In genomic region chr4:43321536-43321935, GRCm38 (mm10) we compare ENCODE assay signal across 19 mouse cellular contexts. TPM values are rescaled to one million over a fixed set of nuclear protein-coding genes. Genes with fewer than 3 reads are reported as not detected.
DNase-seq lines count a peak whose midpoint lies in the region; ATAC-seq lines count a peak whose summit lies in the region.
"Had no signal": no experiment of that assay in that cellular context is flagged by ENCODE, and none has a peak within 500 bp of the region (broad histone marks: within the 10 kb centered on the region; RNA-seq: fewer than 3 reads in every experiment).

No protein-coding gene starts in this region.

- 91% methylated on average over 4 of the region's 4 CpGs for WGBS in hindbrain, embryonic 13.5 days

- no peaks in the 10 kb centered on the region for H3K27me3 ChIP-seq in hindbrain, embryonic 13.5 days
- H3K27me3 ChIP-seq: embryonic facial prominence, embryonic 12.5 days; forebrain, embryonic 13.5 days; forebrain, embryonic 15.5 days had no signal

- H3K9me3 ChIP-seq in hindbrain, embryonic 13.5 days = 0 out of 2 replicates have a peak, but pooled peaks cover 3% of the 10 kb centered on the region
- H3K9me3 ChIP-seq: embryonic facial prominence, embryonic 10.5 days; embryonic facial prominence, embryonic 12.5 days; forebrain, embryonic 13.5 days; forebrain, embryonic 15.5 days had no signal

- no peak overlapping the region for H3K4me2 ChIP-seq in hindbrain, embryonic 13.5 days
- H3K4me2 ChIP-seq: embryonic facial prominence, embryonic 12.5 days; forebrain, embryonic 13.5 days; forebrain, embryonic 15.5 days had no signal

- DNase-seq in 416B (ENCODE audit: low read depth) (peak; percentile 70), MEL-GATA-1-ER (ENCODE audit: extremely low read depth, low read depth) (peak; percentile 61)
- DNase-seq: adrenal gland, adult 2 months; adrenal gland, postnatal 10 days; adrenal gland, postnatal 25 days; cerebellum, adult 11 months; cerebellum, adult 18-20 months; cerebellum, adult 8-10 months; cerebellum, adult 9-11 months; cerebellum, postnatal 14 days; cerebellum, postnatal 36 days; forebrain, postnatal 0 days had no signal

- 0 out of 2 replicates have a peak, but pooled peaks have one; percentile 34 for ATAC-seq in megakaryocyte progenitor cell, adult 5-6 weeks (replicated peaks; ENCODE audit: poor library complexity)
- no peak for ATAC-seq in granulocyte monocyte progenitor cell, adult 5-6 weeks (replicated peaks; ENCODE audit: poor library complexity, severe bottlenecking)
- ATAC-seq in hindbrain, embryonic 13.5 days (ENCODE audit: low FRiP score) = no peak
- ATAC-seq: forebrain, embryonic 13.5 days; forebrain, embryonic 15.5 days; forebrain, postnatal 0 days had no signal

- no peaks in the 10 kb centered on the region for H3K4me1 ChIP-seq in hindbrain, embryonic 13.5 days (replicated peaks)
- H3K4me1 ChIP-seq: embryonic facial prominence, embryonic 10.5 days; embryonic facial prominence, embryonic 12.5 days; forebrain, embryonic 13.5 days; forebrain, embryonic 15.5 days had no signal

- H3K9ac ChIP-seq in hindbrain, embryonic 13.5 days = no peak overlapping the region
- H3K9ac ChIP-seq: embryonic facial prominence, embryonic 12.5 days; forebrain, embryonic 13.5 days; forebrain, embryonic 15.5 days; forebrain, postnatal 0 days had no signal

- H3K27ac ChIP-seq in hindbrain, embryonic 13.5 days = no peak overlapping the region
- H3K27ac ChIP-seq: embryonic facial prominence, embryonic 10.5 days; embryonic facial prominence, embryonic 12.5 days; forebrain, embryonic 13.5 days; forebrain, embryonic 15.5 days had no signal

- no peak overlapping the region for H3K4me3 ChIP-seq in hindbrain, embryonic 13.5 days
- H3K4me3 ChIP-seq: embryonic facial prominence, embryonic 10.5 days; embryonic facial prominence, embryonic 12.5 days; forebrain, embryonic 13.5 days; forebrain, embryonic 15.5 days had no signal

- H3K36me3 ChIP-seq in hindbrain, embryonic 13.5 days = no peaks in the 10 kb centered on the region
- H3K36me3 ChIP-seq: embryonic facial prominence, embryonic 10.5 days; embryonic facial prominence, embryonic 12.5 days; forebrain, embryonic 15.5 days had no signal

RNA-seq across cellular contexts. Expression of gene Atp8b5, which starts 54.6 kb away (rescaled TPM):
- total RNA-seq in megakaryocyte progenitor cell, adult 5-6 weeks (2015) = 0.15 TPM in 1 of 2 replicates, not detected in the other
- 0.04 and 1.0 TPM in 2 replicates for total RNA-seq in megakaryocyte progenitor cell, adult 5-6 weeks (2017)
- total RNA-seq in granulocyte monocyte progenitor cell, adult 5-6 weeks (2014; fragmentation: Nextera tagmentation) = 0.21 TPM in 1 of 2 replicates, not detected in the other
- 0.05 TPM in 1 of 2 replicates, not detected in the other for total RNA-seq in granulocyte monocyte progenitor cell, adult 5-6 weeks (2017)
- 0.34 and 0.40 TPM in 2 replicates for polyA plus RNA-seq in hindbrain, embryonic 13.5 days (2015; fragmentation: Nextera tagmentation; extraction: Ambion mirVana)
